Mouse (Mus musculus) spleen, postnatal 10 days (tissue): ENCODE results near the gene Cinp.

Source experiments
- DNase-seq, 2 experiments: peaks; one replicate each; pipeline ENCODE4 v3.0.0; 2021 to 2022; ENCODE audit warnings: low spot score in 2 of 2

Gene Cinp

GRCm38 (mm10) chr12:110835182-110835581 is 53.8 kb downstream of the Cinp start:
- no peak for DNase-seq

- no peak for DNase-seq
These were observed 58.5 kb downstream of the Cinp start for GRCm38 (mm10) chr12:110830293-110831024.

GRCm38 (mm10) chr12:110828908-110829307 is 60.0 kb downstream of the Cinp start:
- no peak for DNase-seq
